Mouse (Mus musculus) testis, postnatal 14 days (tissue): ENCODE data around the gene Clec2i.
"Not testable (repeated sequence)": the region's sequence is repeated elsewhere in the genome, so short reads cannot be mapped to it uniquely, and the experiment has no call there.

Source experiments
- DNase-seq: peaks from one replicate; pipeline ENCODE4 v3.0.0; 2021; ENCODE audit warnings: low spot score

Gene Clec2i

GRCm38 (mm10) chr6:128887091-128887790, at the start of gene Clec2i:
TSS of gene Clec2i (plus strand) at chr6:128887588.
- DNase-seq = not testable (repeated sequence)

DNA sequence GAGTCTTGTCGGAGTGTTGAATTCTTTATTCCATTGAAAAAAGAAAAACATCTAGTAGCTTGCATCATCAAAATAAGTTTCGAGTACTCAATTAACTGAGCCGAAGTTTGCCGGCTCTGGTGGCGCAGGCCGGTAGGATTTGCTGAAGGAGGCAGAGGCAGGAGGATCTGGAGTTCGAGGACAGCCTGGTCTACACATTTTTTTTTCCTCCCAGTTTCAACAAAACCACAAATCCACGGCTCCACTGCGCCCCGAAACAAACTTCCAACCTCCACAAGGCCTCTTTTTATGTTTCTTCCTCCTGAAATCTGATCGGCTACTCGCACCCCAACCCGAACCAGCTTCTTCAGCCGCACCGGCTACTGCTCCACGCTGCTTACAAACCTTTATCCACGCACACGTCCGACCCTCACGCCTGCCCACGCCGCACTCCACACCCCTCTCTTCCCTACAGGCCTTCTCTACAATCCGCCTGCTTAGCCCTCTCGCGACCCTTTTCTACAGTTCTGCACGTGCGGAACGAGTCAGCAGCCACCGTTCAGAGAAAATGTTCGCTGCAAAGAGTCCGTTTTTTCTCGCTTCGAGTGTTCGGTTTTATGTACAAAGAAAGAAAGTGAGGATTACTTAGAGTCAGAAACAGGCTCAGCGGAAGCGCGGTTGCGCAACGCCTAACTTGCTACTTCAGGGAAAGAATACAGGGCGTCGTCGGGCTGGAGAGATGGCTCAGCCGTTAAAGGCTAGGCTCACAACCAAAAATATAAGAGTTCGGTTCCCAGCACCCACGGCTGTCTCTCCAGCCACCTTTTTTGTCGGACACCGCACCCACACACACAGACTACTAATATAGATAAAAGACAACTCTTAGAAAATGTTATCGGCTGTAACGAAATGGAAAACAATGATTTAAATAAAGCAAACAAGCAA, 48.8 kb upstream of the Clec2i start:
- peak; percentile 79 for DNase-seq

DNA sequence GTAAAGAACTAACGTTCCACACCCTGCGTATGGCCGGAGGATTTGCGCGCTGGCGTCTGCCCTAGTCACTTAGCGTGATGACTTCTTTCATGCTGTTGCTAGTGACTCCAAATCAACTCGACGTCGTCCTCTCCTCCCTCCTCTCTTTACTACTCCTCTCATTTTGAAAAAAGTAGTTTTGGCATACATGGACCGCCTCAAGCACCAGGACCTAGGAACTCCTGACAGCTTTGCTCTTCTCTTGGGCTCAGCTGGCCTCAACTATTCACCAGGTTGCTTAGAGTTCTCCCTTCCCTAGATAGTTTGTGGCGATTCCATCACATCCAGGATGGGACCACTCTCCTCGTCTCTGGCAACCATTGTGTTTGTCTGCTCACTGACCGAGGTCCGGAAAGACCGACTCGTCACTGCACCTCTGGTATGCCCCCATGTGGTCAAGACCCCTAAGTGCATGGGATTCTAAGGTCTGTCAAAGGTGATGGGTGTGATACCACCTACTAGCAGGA, 48.1 kb upstream of the Clec2i start:
- peak; percentile 78 for DNase-seq

DNA sequence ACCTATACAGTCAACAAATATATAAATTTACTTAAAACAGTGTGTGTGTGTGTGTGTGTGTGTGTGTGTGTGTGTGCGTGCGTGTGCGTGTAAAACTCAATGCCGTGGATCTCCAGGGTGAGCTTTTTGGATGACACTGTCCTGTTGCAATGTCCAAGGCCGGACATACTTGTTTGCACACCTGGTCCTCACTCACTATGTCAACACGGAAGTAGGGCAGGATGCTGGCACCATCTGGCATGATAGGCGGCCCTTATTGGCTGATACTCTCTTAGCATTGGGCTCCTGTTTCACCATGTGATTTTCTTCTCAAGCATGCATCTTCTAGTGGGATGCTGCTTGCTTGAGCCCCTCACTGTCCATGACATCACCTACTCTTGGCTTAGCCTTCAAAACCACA, 47.5 kb upstream of the Clec2i start:
- DNase-seq = no peak

DNA sequence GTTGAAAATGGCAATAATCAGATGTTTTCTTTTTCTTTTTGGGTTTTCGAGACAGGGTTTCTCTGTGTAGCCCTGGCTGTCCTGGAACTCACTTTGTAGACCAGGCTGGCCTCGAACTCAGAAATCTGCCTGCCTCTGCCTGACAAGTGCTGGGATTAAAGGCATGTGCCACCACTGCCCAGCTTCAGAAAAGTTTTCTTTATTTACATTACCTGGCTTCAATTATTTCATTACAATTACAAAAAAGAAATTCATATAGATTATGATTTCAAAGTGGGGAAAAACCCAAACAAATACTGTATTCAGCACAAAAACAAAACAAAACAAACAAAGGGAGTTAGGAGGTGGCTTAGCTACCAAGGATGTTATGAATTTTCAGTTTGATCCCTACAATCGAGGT, 46.7 kb upstream of the Clec2i start:
- DNase-seq = not testable (repeated sequence)

DNA sequence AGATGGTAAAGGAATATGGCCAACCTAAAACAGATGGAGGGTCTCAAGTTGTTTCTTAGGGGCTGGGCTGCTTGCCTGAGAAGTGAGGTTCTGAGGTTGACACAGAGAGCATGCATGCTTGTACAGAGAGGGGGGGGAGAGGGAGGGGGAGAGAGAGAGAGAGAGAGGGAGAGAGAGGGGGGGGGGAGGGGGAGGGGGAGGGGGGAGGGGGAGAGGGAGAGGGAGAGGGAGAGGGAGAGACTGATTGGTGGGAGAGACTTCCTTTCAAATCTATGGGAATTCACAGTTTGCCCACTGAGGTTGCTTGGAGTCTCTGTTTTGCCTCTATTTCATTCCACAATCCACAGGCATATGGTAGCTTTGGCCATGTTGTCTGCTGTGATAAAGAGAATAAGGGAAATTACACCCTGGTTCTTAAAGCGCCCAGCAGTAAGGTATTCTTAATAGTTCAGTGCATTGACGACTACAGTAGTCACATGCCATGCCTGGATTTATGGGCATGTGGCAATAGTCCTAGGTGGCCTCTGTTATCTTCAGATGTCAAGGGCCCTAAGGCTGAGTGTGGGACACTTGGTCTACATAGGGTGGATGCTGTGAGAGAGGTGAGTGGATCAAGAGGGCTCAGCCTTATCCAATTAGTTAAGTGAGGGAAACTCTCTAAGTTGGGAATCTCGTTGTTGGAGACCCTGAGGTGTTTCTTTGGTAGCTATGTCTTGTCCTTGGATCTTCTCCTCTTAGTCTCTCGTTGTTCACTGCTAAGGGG, 45.9 kb upstream of the Clec2i start:
- DNase-seq = no peak

DNA sequence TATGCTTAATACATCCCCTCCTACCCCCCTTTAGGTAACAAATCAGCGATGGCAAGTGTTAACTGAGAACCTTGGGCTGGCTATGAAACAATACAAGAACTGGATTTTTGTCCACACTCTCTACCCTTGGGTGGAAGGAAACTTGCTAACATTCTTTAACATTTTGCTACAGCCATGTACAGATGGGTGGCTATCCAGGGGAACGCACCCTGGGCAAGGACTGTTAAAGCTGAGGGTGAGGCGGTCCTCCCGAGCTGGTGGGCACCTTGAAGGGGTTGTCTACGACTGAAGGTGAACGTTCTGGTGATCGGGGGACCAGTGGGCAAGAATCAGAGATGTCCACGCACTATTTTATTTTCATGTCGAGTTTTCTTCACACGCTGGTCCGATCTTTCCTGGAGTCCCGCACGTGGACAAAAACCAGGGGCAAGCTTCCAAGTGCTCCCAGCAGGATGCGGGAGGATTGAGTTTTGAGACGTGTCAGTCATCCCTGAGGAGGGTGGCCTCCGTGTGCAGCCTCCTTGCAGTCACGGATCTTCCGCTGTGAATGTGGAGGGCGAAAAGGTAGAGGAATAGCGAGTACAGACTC, 44.9 kb upstream of the Clec2i start:
- no peak for DNase-seq

GRCm38 (mm10) chr6:128842945-128843478, 44.4 kb upstream of the Clec2i start:
- peak; percentile 88 for DNase-seq

GRCm38 (mm10) chr6:128843479-128843992, 43.9 kb upstream of the Clec2i start:
- DNase-seq = peak; percentile 43

DNA sequence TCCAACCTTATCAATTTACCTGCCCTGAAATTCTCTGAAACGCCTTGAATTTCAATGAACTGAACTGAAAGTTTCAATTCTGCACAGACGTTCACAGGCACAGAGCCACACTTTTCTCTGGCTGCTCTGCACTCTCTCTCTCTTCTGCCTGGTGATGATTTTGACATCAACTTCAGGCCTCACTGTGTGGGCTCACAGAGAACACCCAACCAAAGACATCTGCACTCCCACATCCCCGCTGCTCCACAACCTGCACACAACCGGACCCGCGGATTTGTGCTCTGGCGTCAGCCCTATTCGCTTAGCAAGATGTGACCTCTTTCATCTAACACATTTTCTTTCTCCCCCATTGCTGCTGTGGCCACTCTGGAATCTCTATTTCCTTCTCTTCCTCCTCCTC, 43.3 kb upstream of the Clec2i start:
- DNase-seq = no peak

- no peak for DNase-seq
These were observed 42.8 kb upstream of the Clec2i start for GRCm38 (mm10) chr6:128844586-128845080.

- DNase-seq = peak; percentile 83
These were observed 41.9 kb upstream of the Clec2i start for GRCm38 (mm10) chr6:128845319-128845979.

GRCm38 (mm10) chr6:128845998-128846542, 41.3 kb upstream of the Clec2i start:
- no peak for DNase-seq

GRCm38 (mm10) chr6:128847401-128847800, 40.0 kb upstream of the Clec2i start:
- no peak for DNase-seq

- no peak for DNase-seq
These were observed 37.5 kb upstream of the Clec2i start for GRCm38 (mm10) chr6:128849902-128850301.

- DNase-seq = no peak
These were observed 36.7 kb upstream of the Clec2i start for GRCm38 (mm10) chr6:128850671-128851070.

- DNase-seq = no peak
These were observed 36.2 kb upstream of the Clec2i start for GRCm38 (mm10) chr6:128851151-128851550.

DNA sequence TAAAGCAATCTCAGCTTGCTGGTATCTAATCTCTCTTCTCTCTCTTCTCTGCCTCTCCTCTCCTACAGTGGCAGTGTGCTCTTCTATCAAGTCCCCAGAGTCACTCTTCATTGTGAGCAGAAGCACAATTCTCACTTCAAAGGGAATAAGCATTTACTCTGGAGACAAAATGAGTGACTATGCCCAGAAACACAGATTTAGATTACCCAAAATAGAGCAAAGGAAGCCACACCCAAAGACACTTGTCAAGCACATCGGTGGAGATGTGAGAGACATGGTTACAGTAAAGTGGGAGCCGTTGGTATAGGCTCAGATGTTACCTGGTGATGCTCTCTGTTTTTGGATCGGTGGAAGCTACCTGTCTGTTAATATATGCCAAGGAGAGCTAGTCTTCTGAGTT, 34.6 kb upstream of the Clec2i start:
- no peak for DNase-seq

- no peak for DNase-seq
These were observed 33.2 kb upstream of the Clec2i start for GRCm38 (mm10) chr6:128854024-128854820.
